Mouse (Mus musculus) liver, adult 2 months (tissue): ENCODE data around the gene 1600014C23Rik. TPM values are rescaled to one million over a fixed set of nuclear protein-coding genes. Genes with fewer than 3 reads are reported as not detected.

Experiments used
- DNase-seq: peaks from one replicate; pipeline ENCODE4 v3.0.0-alpha.2; 2011; ENCODE audit warnings: low read depth, low spot score; ENCODE audit errors: extremely low read depth
- H3K27ac ChIP-seq: fragments of 200-500 bp; replicated peaks from 2 replicates; pipeline ENCODE4 v1.5.1; 2012; ENCODE audit warnings: low read depth, mild to moderate bottlenecking, control low read depth, inconsistent platforms, low read length; ENCODE audit not compliant: insufficient read depth
- H3K27me3 ChIP-seq: fragments of 200-500 bp; 2 replicates; pipeline ENCODE4 v1.6.1; 2012; ENCODE audit warnings: mild to moderate bottlenecking, moderate library complexity, low read length, inconsistent platforms; ENCODE audit not compliant: control insufficient read depth, insufficient read depth
- H3K36me3 ChIP-seq: fragments of 200-500 bp; 2 replicates; pipeline ENCODE4 v1.6.1; 2012; ENCODE audit warnings: low read length, inconsistent platforms; ENCODE audit not compliant: control insufficient read depth, insufficient read depth
- H3K4me1 ChIP-seq: fragments of 200-500 bp; 2 replicates; pipeline ENCODE4 v1.6.1; 2011; ENCODE audit warnings: low read length; ENCODE audit not compliant: control insufficient read depth, insufficient read depth
- H3K4me3 ChIP-seq: fragments of 200-500 bp; 2 replicates; pipeline ENCODE4 v1.5.1; 2011; ENCODE audit warnings: low read depth, mild to moderate bottlenecking, control low read depth, low read length, moderate library complexity; ENCODE audit not compliant: insufficient read depth
- H3K79me2 ChIP-seq: fragments of 200-500 bp; 2 replicates; pipeline ENCODE4 v1.6.1; 2012; ENCODE audit warnings: inconsistent platforms, mild to moderate bottlenecking, low read length, moderate library complexity; ENCODE audit not compliant: control insufficient read depth, insufficient read depth
- H3K9ac ChIP-seq: fragments of 200-500 bp; 2 replicates; pipeline ENCODE4 v1.6.1; 2012; ENCODE audit warnings: low read depth, mild to moderate bottlenecking, control low read depth, inconsistent platforms, low read length
- CTCF ChIP-seq: fragments of 200-500 bp; IDR thresholded peaks from 2 replicates; pipeline ENCODE4 v1.5.1; 2011; ENCODE audit warnings: low read depth, low read length, control low read depth
- POLR2A ChIP-seq: fragments of 200-500 bp; IDR thresholded peaks from 2 replicates; pipeline ENCODE4 v1.6.1; 2011; ENCODE audit warnings: low read length, control low read depth; ENCODE audit not compliant: insufficient read depth; ENCODE audit errors: extremely low read depth
- WGBS: fragments of 180-500 bp; shearing (Covaris S2); methylation state at CpG from one replicate; pipeline ENCODE4 v1.1.7; 2018; 5-methylcytosine and 5-hydroxymethylcytosine counted together
- polyA plus RNA-seq: library from polyadenylated mRNA; depleted of rRNA; stranded (reverse); fragments of >200 nt; gene quantifications from 2 replicates; pipeline ENCODE4 v1.2.3, GENCODE M21; 2012
- total RNA-seq: library from RNA; depleted of rRNA; stranded (reverse); fragments of >200 nt; gene quantifications from 2 replicates; pipeline ENCODE4 v1.2.3, GENCODE M21; 2014

Gene 1600014C23Rik
- total and polyA plus RNA-seq, 2 experiments: not detected

- no peak overlapping the region for H3K4me3 ChIP-seq
- WGBS: 75% methylated on average over 3 of the region's 3 CpGs
- peaks cover 8% of the 10 kb centered on the region for H3K4me1 ChIP-seq
- H3K27ac ChIP-seq: no peak overlapping the region
- H3K36me3 ChIP-seq: no peaks in the 10 kb centered on the region
- no peaks in the 10 kb centered on the region for H3K79me2 ChIP-seq
- TF ChIP-seq CTCF (no peak), POLR2A (no peak)
- H3K27me3 ChIP-seq: no peaks in the 10 kb centered on the region
- DNase-seq: no peak
- no peak overlapping the region for H3K9ac ChIP-seq
These were observed 689 bp upstream of the 1600014C23Rik start for GRCm38 (mm10) chr17:45734333-45734732.

DNA sequence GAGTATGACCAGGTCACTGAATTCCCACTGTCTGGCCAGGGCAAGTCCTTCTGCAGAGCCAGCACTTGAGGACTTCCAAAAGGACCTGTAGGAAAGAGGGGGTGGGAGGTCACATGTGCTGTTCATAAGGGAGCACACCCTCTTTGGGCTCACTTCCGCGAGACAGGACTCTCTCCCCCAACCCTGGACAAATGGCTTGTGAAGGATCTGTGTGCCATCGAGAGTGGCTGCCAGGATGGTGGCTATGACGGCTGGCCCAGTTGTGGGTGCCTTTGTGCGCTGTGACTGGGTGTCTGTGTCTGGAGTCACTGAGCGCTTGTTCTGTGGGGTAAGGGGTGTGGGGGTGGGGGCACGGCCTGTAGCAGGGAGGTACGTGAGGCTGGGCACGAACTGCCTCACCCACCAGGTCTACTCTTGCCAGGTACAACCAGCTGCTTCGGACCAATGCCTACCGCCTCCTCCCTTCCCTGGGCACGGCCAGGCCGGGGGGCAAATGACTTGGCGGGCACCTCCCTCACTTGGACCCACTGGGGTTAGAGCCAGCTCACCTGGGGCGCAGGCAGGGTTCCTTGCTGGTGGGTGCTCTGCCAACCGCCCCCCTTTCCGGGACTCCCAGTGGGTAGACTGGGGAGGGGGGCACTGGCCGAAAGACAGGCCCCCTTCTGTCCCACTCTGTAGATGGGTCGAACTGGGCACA is 458 bp downstream of the 1600014C23Rik start:
- no peak for DNase-seq
- no peaks in the 10 kb centered on the region for H3K36me3 ChIP-seq
- WGBS: 87% methylated on average over 19 of the region's 19 CpGs
- H3K4me3 ChIP-seq: no peak overlapping the region
- peaks cover 8% of the 10 kb centered on the region for H3K4me1 ChIP-seq
- H3K27me3 ChIP-seq: no peaks in the 10 kb centered on the region
- H3K79me2 ChIP-seq: no peaks in the 10 kb centered on the region
- H3K9ac ChIP-seq: no peak overlapping the region
- no peak for TF ChIP-seq CTCF
- no peak for TF ChIP-seq POLR2A
- no peak overlapping the region for H3K27ac ChIP-seq

GRCm38 (mm10) chr17:45731172-45731864 is 2.3 kb downstream of the 1600014C23Rik start:
- no peak overlapping the region for H3K4me3 ChIP-seq
- H3K79me2 ChIP-seq: no peaks in the 10 kb centered on the region
- no peak overlapping the region for H3K9ac ChIP-seq
- H3K4me1 ChIP-seq: peaks cover 7% of the 10 kb centered on the region
- no peaks in the 10 kb centered on the region for H3K27me3 ChIP-seq
- peak; percentile 52 for DNase-seq
- no peak overlapping the region for H3K27ac ChIP-seq
- H3K36me3 ChIP-seq: no peaks in the 10 kb centered on the region
- 27% methylated on average over 9 of the region's 9 CpGs for WGBS
- TF ChIP-seq POLR2A (no peak), CTCF (peak; percentile 86)

GRCm38 (mm10) chr17:45730696-45731095 is 2.9 kb downstream of the 1600014C23Rik start:
- H3K36me3 ChIP-seq: no peaks in the 10 kb centered on the region
- no peak for DNase-seq
- H3K9ac ChIP-seq: no peak overlapping the region
- no peaks in the 10 kb centered on the region for H3K79me2 ChIP-seq
- no peaks in the 10 kb centered on the region for H3K27me3 ChIP-seq
- no peak overlapping the region for H3K27ac ChIP-seq
- peaks cover 4% of the 10 kb centered on the region for H3K4me1 ChIP-seq
- TF ChIP-seq POLR2A (no peak), CTCF (no peak)
- no peak overlapping the region for H3K4me3 ChIP-seq
- WGBS: 89% methylated on average over 4 of the region's 4 CpGs

- H3K9ac ChIP-seq: no peak overlapping the region
- WGBS: 85% methylated on average over 10 of the region's 10 CpGs
- no peaks in the 10 kb centered on the region for H3K36me3 ChIP-seq
- H3K79me2 ChIP-seq: no peaks in the 10 kb centered on the region
- TF ChIP-seq CTCF (no peak), POLR2A (no peak)
- no peak overlapping the region for H3K4me3 ChIP-seq
- DNase-seq: no peak
- no peaks in the 10 kb centered on the region for H3K27me3 ChIP-seq
- no peak overlapping the region for H3K27ac ChIP-seq
- peaks cover 4% of the 10 kb centered on the region for H3K4me1 ChIP-seq
These were observed 4.3 kb downstream of the 1600014C23Rik start for GRCm38 (mm10) chr17:45729387-45729786.
